11 mouse cellular contexts compared by ENCODE assay signal in the genomic region with DNA sequence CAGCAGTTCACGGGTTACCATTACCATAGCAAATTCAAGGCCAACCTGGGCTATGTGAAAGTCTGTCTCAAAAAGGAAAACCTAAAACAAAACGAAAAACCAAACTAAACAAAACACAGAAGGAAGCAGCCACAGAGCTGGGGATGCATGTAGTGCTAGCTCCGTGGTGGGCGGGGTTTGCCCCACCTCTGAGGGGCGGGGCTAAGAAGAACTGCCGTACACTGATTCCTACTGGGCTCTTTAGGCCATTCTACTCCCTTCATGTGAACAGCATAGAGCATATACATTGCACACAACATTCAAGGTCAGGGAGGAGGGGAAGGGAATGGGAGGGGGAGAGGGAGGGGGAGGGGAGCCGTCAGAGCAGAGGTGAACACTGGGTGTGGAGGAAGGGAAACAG. TPM values are rescaled to one million over a fixed set of nuclear protein-coding genes. Genes with fewer than 3 reads are reported as not detected.
DNase-seq lines count a peak whose midpoint lies in the region; ATAC-seq and TF ChIP-seq lines count a peak whose summit lies in the region.
"Had no signal": no experiment of that assay in that cellular context is flagged by ENCODE, and none has a peak within 500 bp of the region (broad histone marks: within the 10 kb centered on the region; RNA-seq: fewer than 3 reads in every experiment).

No protein-coding gene starts in this region.

- peak; percentile 34 for DNase-seq in embryo, embryonic 11 days
- no peak for DNase-seq in embryo, embryonic 10.5 days (ENCODE audit: low spot score)
- DNase-seq in midbrain, embryonic 14.5 days: peak; percentile 9
- DNase-seq in thymus, postnatal 4 days: peak; percentile 76
- DNase-seq in gastrocnemius, postnatal 4 days (ENCODE audit: low spot score in 2 of 2): no peak
- DNase-seq in neural tube, embryonic 10.5 days (ENCODE audit: extremely low spot score, low spot score): no peak
- DNase-seq: gastrocnemius, postnatal 10 days; layer of hippocampus, postnatal 36 days had no signal

- no peak for TF ChIP-seq CTCF in intestine, postnatal 0 days (IDR thresholded peaks at IDR 0.05; ENCODE audit: low read depth)

- no peaks in the 10 kb centered on the region for H3K9me3 ChIP-seq in midbrain, embryonic 14.5 days (ENCODE audit: control insufficient read depth, low read length)
- no peaks in the 10 kb centered on the region for H3K9me3 ChIP-seq in midbrain, embryonic 13.5 days
- no peaks in the 10 kb centered on the region for H3K9me3 ChIP-seq in intestine, postnatal 0 days (ENCODE audit: control insufficient read depth)

- no peak overlapping the region for H3K9ac ChIP-seq in midbrain, embryonic 14.5 days (replicated peaks; ENCODE audit: low read length)
- H3K9ac ChIP-seq in midbrain, embryonic 13.5 days (replicated peaks): no peak overlapping the region
- no peak overlapping the region for H3K9ac ChIP-seq in intestine, postnatal 0 days (ENCODE audit: low read depth, low read length)

- no peak for ATAC-seq in midbrain, embryonic 14.5 days (ENCODE audit: low FRiP score, low TSS enrichment)
- no peak for ATAC-seq in midbrain, embryonic 13.5 days
- ATAC-seq in intestine, postnatal 0 days: peak; percentile 48; the same call in 1 of the 2 replicates
- ATAC-seq: midbrain, embryonic 16.5 days had no signal

- H3K27ac ChIP-seq in midbrain, embryonic 14.5 days (replicated peaks; ENCODE audit: low read depth, low read length): no peak overlapping the region
- H3K27ac ChIP-seq in midbrain, embryonic 13.5 days: no peak overlapping the region
- no peak overlapping the region for H3K27ac ChIP-seq in intestine, postnatal 0 days (ENCODE audit: low read depth, low read length)

- H3K4me1 ChIP-seq in midbrain, embryonic 14.5 days (ENCODE audit: control insufficient read depth, insufficient read depth, low read length): peaks cover 20% of the 10 kb centered on the region
- H3K4me1 ChIP-seq in midbrain, embryonic 13.5 days (replicated peaks): peaks cover 30% of the 10 kb centered on the region
- H3K4me1 ChIP-seq in intestine, postnatal 0 days (replicated peaks; ENCODE audit: control insufficient read depth, insufficient read depth, low read length): no peaks in the 10 kb centered on the region

- WGBS in midbrain, embryonic 14.5 days: 56% methylated on average over 7 of the region's 7 CpGs
- 52% methylated on average over 7 of the region's 7 CpGs for WGBS in midbrain, embryonic 13.5 days
- WGBS in intestine, postnatal 0 days: 27% methylated on average over 7 of the region's 7 CpGs

- H3K4me2 ChIP-seq in midbrain, embryonic 14.5 days (ENCODE audit: low read length): no peak overlapping the region
- H3K4me2 ChIP-seq in midbrain, embryonic 13.5 days (replicated peaks): no peak overlapping the region
- H3K4me2 ChIP-seq in intestine, postnatal 0 days (replicated peaks; ENCODE audit: low read depth): no peak overlapping the region; the same call in 1 of the 2 replicates

- H3K36me3 ChIP-seq in midbrain, embryonic 14.5 days (ENCODE audit: control insufficient read depth, insufficient read depth, low read length): peaks cover 85% of the 10 kb centered on the region
- H3K36me3 ChIP-seq in midbrain, embryonic 13.5 days: peaks cover 83% of the 10 kb centered on the region
- peaks cover 30% of the 10 kb centered on the region for H3K36me3 ChIP-seq in intestine, postnatal 0 days (ENCODE audit: control insufficient read depth, insufficient read depth)

- no peak overlapping the region for H3K4me3 ChIP-seq in midbrain, embryonic 14.5 days (replicated peaks; ENCODE audit: low read depth, low read length)
- H3K4me3 ChIP-seq in midbrain, embryonic 13.5 days (replicated peaks): no peak overlapping the region
- no peak overlapping the region for H3K4me3 ChIP-seq in intestine, postnatal 0 days (ENCODE audit: low read depth, low read length)

- no peaks in the 10 kb centered on the region for H3K27me3 ChIP-seq in midbrain, embryonic 14.5 days (ENCODE audit: control insufficient read depth, insufficient read depth, low read length)
- no peaks in the 10 kb centered on the region for H3K27me3 ChIP-seq in midbrain, embryonic 13.5 days
- H3K27me3 ChIP-seq in intestine, postnatal 0 days (replicated peaks; ENCODE audit: control insufficient read depth, insufficient read depth, low read length): no peaks in the 10 kb centered on the region

RNA-seq across cellular contexts. Expression of a gene that starts 17.6 kb away (rescaled TPM):
- not detected in 2 replicates for polyA plus RNA-seq in midbrain, embryonic 14.5 days (2014; fragmentation: Nextera tagmentation; extraction: Ambion mirVana)
- polyA plus RNA-seq in midbrain, embryonic 13.5 days (2015; fragmentation: Nextera tagmentation; extraction: Ambion mirVana): not detected in 2 replicates
- polyA plus RNA-seq in intestine, postnatal 0 days (2015; fragmentation: Nextera tagmentation; extraction: Ambion mirVana): 2.1 and 2.4 TPM in 2 replicates
- not detected for total RNA-seq in gastrocnemius, postnatal 4 days (2021)
- total RNA-seq: gastrocnemius, postnatal 10 days; layer of hippocampus, postnatal 36 days had no signal
- polyA plus RNA-seq: midbrain, embryonic 16.5 days had no signal

RNA-seq across cellular contexts. Expression of a gene that starts 44.4 kb away (rescaled TPM):
- polyA plus RNA-seq in midbrain, embryonic 14.5 days (2014; fragmentation: Nextera tagmentation; extraction: Ambion mirVana): 46.7 and 51.1 TPM in 2 replicates
- polyA plus RNA-seq in midbrain, embryonic 13.5 days (2015; fragmentation: Nextera tagmentation; extraction: Ambion mirVana): 47.9 and 55.5 TPM in 2 replicates
- polyA plus RNA-seq in intestine, postnatal 0 days (2015; fragmentation: Nextera tagmentation; extraction: Ambion mirVana): 6.2 and 6.9 TPM in 2 replicates
- 100 to 1,000 TPM; 104 to 123 TPM for total RNA-seq in gastrocnemius, postnatal 4 days (2021)

Comparison
In these comparisons a context has a peak if more than half of its experiments do, and no peak if none do; other contexts are left out.
1. DNase-seq: peak in embryo, embryonic 11 days (single experiment), midbrain, embryonic 14.5 days (single experiment) and thymus, postnatal 4 days (single experiment); none in embryo, embryonic 10.5 days (single experiment), gastrocnemius, postnatal 4 days (0 of 2) and neural tube, embryonic 10.5 days (single experiment).